Mouse (Mus musculus): Measurements from ENCODE around the gene Rbm5. TPM values are rescaled to one million over a fixed set of nuclear protein-coding genes. Genes with fewer than 3 reads are reported as not detected.

The Rbm5 gene
- polyA plus RNA-seq (2014; fragmentation: Nextera tagmentation; extraction: Ambion mirVana): 179 and 195 TPM in 2 replicates

DNA sequence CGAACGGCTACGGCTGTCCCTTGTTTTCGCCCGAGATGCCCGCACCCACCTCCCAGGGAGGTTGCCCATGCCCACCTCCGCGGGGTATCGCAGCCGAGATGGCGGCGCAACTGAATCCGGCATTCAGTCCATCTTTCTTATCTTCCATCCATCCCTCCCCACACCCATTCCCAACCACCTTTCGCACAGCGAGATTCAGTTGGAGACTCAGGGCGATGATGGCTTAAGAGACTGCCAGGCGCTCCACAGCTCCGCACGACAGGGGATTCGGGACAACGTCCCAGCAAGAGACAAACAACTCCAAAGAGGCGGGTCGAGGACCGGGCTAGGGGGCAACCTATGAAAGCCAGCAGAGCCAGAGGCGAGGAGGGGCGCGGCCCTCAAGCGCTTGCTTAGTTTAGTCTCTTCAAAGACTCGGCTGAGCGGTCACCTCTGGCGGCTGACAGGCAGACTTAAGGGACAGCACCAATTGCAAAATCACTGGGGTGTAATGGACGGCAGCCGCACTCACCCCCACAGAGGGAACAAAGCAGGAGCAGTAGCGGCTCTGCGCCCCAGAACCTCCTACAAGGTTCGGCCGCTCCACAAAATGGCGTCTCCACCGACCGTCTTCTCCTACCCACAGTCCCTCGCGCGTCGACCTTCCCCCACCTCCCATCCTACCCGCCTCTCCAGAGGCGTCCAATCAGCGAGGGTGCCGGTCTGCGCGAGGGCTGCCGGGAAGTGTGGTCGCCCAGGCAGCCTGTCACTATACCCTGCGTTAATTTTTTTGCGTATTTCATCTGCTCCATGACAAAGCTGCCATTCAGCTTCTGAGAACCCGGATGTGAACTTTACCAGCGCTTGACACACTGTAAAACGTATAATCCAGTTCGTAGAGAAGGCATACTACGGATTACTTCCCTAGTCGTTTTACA lies at the start of gene Rbm5:
Rbm5 (minus strand) TSS at position 623 of the 917 bp plus-strand sequence.
- Histone ChIP-seq H3K36me3 (ENCODE audit: control insufficient read depth, insufficient read depth, low read length) (peaks cover 24% of the 10 kb centered on the region), H3K27ac (replicated peaks; ENCODE audit: low read depth, low read length) (peak within 1 kb of the TSS; percentile 59), H3K4me1 (ENCODE audit: control insufficient read depth, insufficient read depth, low read length) (no peaks in the 10 kb centered on the region; the same call in 1 of the 2 replicates), H3K9me3 (ENCODE audit: control insufficient read depth, low read length) (no peaks in the 10 kb centered on the region), H3K4me3 (ENCODE audit: low read depth, low read length) (peak within 1 kb of the TSS; percentile 76), H3K4me2 (ENCODE audit: low read depth, severe bottlenecking) (peak within 1 kb of the TSS; percentile 60), H3K9ac (ENCODE audit: low read length) (peak within 1 kb of the TSS; percentile 92), H3K27me3 (ENCODE audit: control insufficient read depth, insufficient read depth, low read length) (no peaks in the 10 kb centered on the region)
- DNase-seq (ENCODE audit: low spot score): peak; percentile 95
- under 1% methylated on average over 60 of the region's 60 CpGs for WGBS
- ATAC-seq (ENCODE audit: insufficient number of reproducible peaks, low FRiP score, low TSS enrichment, low read depth): peak; percentile 100

DNA sequence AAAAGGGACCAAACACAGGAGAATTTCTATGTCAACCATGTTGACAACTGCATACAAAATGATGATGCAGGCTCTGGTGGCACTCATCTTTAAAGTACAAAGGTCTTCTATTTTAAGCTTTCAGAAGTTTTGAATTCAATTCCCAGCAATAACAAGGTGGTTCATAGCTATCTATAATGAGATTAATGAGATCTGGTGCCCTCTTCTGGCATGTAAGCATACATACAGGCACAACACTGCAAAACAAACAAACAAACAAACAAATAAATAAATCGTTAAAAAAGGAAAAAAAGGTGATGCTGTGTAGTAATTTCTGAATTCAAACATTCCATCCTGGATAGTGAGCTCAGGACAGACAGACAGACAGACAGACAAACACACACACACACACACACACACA lies 41.3 kb upstream of the Rbm5 start:
- Histone ChIP-seq H3K9me3 (ENCODE audit: control insufficient read depth, low read length) (no peaks in the 10 kb centered on the region), H3K36me3 (ENCODE audit: control insufficient read depth, insufficient read depth, low read length) (peaks cover 10% of the 10 kb centered on the region; the same call in 1 of the 2 replicates), H3K27me3 (ENCODE audit: control insufficient read depth, insufficient read depth, low read length) (no peaks in the 10 kb centered on the region), H3K4me3 (ENCODE audit: low read depth, low read length) (no peak overlapping the region), H3K27ac (replicated peaks; ENCODE audit: low read depth, low read length) (no peak overlapping the region), H3K4me1 (ENCODE audit: control insufficient read depth, insufficient read depth, low read length) (no peaks in the 10 kb centered on the region), H3K4me2 (ENCODE audit: low read depth, severe bottlenecking) (no peak overlapping the region), H3K9ac (ENCODE audit: low read length) (no peak overlapping the region)
- DNase-seq (ENCODE audit: low spot score) (no peak), ATAC-seq (ENCODE audit: insufficient number of reproducible peaks, low FRiP score, low TSS enrichment, low read depth) (no peak)
- WGBS: 100% methylated on average over 1 of the region's 1 CpGs

DNA sequence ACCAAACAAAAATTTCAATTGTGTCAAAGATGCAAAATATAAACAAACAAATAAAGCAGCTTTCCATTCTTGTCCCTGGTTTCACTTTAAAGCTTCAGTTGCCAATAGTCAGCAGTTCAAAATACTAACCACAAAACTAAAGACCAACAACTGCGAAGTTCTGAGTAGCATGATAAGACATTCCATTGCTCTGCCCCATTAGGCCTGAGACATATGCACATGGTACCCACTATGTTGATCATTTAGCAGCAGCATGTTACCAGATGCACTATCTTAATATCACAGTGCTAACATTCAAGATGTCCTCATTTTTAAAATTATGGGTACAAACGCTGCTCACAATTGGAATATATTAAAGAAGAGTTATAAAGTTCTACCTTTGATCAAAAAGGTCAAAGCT lies 40.2 kb upstream of the Rbm5 start:
- DNase-seq (ENCODE audit: low spot score): no peak
- Histone ChIP-seq H3K27ac (replicated peaks; ENCODE audit: low read depth, low read length) (no peak overlapping the region), H3K4me3 (ENCODE audit: low read depth, low read length) (no peak overlapping the region), H3K9ac (ENCODE audit: low read length) (no peak overlapping the region), H3K9me3 (ENCODE audit: control insufficient read depth, low read length) (no peaks in the 10 kb centered on the region), H3K4me1 (ENCODE audit: control insufficient read depth, insufficient read depth, low read length) (no peaks in the 10 kb centered on the region), H3K4me2 (ENCODE audit: low read depth, severe bottlenecking) (no peak overlapping the region), H3K27me3 (ENCODE audit: control insufficient read depth, insufficient read depth, low read length) (no peaks in the 10 kb centered on the region), H3K36me3 (ENCODE audit: control insufficient read depth, insufficient read depth, low read length) (peaks cover 6% of the 10 kb centered on the region; the same call in 1 of the 2 replicates)
- ATAC-seq (ENCODE audit: insufficient number of reproducible peaks, low FRiP score, low TSS enrichment, low read depth): no peak
- 93% methylated on average over 2 of the region's 2 CpGs for WGBS

DNA sequence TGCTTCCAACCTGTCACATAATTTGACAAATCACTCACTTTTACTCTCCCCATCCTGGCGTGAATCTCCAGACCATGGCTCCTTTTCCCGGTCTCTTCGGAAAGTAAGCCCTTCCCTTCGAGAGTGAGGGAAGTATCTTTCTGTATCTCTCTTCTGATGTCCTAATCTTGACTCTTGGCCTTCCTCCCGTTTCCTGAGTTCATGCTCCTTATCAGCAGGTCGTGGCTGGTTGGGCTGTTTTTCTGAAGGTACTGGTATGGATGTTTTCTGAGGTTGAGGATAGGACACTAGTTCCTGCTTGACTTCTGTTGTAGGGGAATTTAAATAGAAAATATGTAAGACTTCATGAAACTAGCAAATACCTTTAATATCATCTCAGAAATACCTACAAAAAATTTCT lies 20.9 kb upstream of the Rbm5 start:
- no peak for DNase-seq (ENCODE audit: low spot score)
- Histone ChIP-seq H3K9me3 (ENCODE audit: control insufficient read depth, low read length) (no peaks in the 10 kb centered on the region), H3K36me3 (ENCODE audit: control insufficient read depth, insufficient read depth, low read length) (peaks cover 13% of the 10 kb centered on the region; the same call in 1 of the 2 replicates), H3K4me3 (ENCODE audit: low read depth, low read length) (no peak overlapping the region), H3K27ac (replicated peaks; ENCODE audit: low read depth, low read length) (no peak overlapping the region), H3K27me3 (ENCODE audit: control insufficient read depth, insufficient read depth, low read length) (no peaks in the 10 kb centered on the region), H3K9ac (ENCODE audit: low read length) (no peak overlapping the region), H3K4me1 (ENCODE audit: control insufficient read depth, insufficient read depth, low read length) (no peaks in the 10 kb centered on the region), H3K4me2 (ENCODE audit: low read depth, severe bottlenecking) (no peak overlapping the region)
- no peak for ATAC-seq (ENCODE audit: insufficient number of reproducible peaks, low FRiP score, low TSS enrichment, low read depth)
- 83% methylated on average over 6 of the region's 6 CpGs for WGBS

DNA sequence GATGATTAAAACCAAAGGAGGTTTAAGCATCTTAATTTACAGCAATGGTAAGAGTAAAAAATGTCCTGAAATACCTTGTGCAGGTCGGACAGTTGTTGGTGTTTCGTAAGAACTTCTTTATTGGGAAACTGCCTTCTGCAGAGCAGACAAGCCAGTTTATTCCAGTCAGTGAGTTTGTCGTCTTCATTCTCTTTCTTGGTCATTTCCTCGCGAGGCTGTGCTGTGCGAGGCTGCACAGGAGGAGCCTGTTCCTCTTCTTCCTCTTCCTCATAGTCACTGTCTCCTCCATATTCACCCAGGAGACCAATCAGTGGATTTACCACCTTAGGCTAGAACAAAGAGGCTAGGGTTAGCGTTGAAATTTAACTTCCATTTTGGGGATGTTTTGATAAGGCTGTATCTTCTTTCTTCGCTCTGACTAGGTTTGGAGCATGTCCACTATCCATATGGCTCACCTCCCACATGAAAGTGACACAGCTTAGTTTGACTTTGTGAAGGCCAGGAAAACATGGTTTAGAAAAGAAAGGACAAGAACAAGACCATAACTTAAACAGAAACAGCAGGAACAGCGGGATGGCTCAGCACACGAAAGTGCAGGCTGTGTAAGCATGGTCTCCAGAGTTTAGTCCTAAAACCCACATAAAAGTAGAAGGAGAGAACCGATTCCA lies 11.9 kb upstream of the Rbm5 start:
- Histone ChIP-seq H3K4me3 (ENCODE audit: low read depth, low read length) (no peak overlapping the region), H3K9ac (ENCODE audit: low read length) (no peak overlapping the region), H3K27me3 (ENCODE audit: control insufficient read depth, insufficient read depth, low read length) (no peaks in the 10 kb centered on the region), H3K9me3 (ENCODE audit: control insufficient read depth, low read length) (no peaks in the 10 kb centered on the region), H3K4me1 (ENCODE audit: control insufficient read depth, insufficient read depth, low read length) (no peaks in the 10 kb centered on the region), H3K4me2 (ENCODE audit: low read depth, severe bottlenecking) (no peak overlapping the region), H3K27ac (replicated peaks; ENCODE audit: low read depth, low read length) (no peak overlapping the region), H3K36me3 (ENCODE audit: control insufficient read depth, insufficient read depth, low read length) (peaks cover 13% of the 10 kb centered on the region; the same call in 1 of the 2 replicates)
- 96% methylated on average over 11 of the region's 11 CpGs for WGBS
- DNase-seq (ENCODE audit: low spot score) (no peak), ATAC-seq (ENCODE audit: insufficient number of reproducible peaks, low FRiP score, low TSS enrichment, low read depth) (no peak)

DNA sequence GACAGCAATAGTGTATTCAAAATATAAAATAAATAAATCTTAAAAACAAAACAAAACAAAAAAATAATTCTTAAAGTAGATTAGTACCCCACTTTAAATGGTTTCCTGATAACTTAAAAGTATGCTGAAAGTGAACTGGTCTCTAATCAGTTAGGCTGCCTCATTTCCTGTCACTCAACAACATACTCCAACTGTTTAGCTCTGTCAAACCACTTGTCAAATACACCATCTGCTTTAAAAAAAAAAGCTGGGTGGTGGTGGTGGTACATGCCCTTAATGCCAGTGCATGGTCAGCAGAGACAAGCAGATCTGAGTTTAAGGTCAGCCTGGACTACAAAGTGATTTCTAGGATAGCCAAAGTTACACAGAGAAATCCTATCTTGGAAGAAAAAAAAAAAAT lies 6.0 kb upstream of the Rbm5 start:
- no peaks in the 10 kb centered on the region for H3K4me1 ChIP-seq (ENCODE audit: control insufficient read depth, insufficient read depth, low read length)
- H3K9me3 ChIP-seq (ENCODE audit: control insufficient read depth, low read length): no peaks in the 10 kb centered on the region
- H3K9ac ChIP-seq (ENCODE audit: low read length): no peak overlapping the region
- no peak overlapping the region for H3K4me2 ChIP-seq (ENCODE audit: low read depth, severe bottlenecking)
- H3K36me3 ChIP-seq (ENCODE audit: control insufficient read depth, insufficient read depth, low read length): peaks cover 10% of the 10 kb centered on the region; the same call in 1 of the 2 replicates
- no peaks in the 10 kb centered on the region for H3K27me3 ChIP-seq (ENCODE audit: control insufficient read depth, insufficient read depth, low read length)
- H3K4me3 ChIP-seq (ENCODE audit: low read depth, low read length): no peak overlapping the region
- no peak for ATAC-seq (ENCODE audit: insufficient number of reproducible peaks, low FRiP score, low TSS enrichment, low read depth)
- no peak for DNase-seq (ENCODE audit: low spot score)
- H3K27ac ChIP-seq (replicated peaks; ENCODE audit: low read depth, low read length): no peak overlapping the region

DNA sequence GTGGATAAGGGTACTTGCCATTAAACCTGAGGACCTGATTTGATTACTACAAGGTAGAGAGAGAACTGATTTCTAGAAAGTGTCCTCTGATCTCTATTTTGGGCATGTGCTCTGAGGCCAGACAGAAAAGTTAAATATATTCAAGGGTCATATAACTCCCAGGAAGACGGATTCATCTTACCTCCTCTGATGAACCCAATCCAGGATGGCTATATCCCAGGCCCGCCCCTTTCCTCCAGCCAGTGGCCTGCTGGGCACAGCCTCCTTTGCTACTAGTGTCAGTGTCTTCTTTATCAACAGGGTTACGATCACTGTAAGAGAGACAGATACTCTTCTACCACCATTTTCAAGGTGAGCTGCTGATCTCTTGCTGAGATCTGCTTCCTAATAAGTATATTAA lies 3.6 kb upstream of the Rbm5 start:
- ATAC-seq (ENCODE audit: insufficient number of reproducible peaks, low FRiP score, low TSS enrichment, low read depth) (no peak), DNase-seq (ENCODE audit: low spot score) (no peak)
- Histone ChIP-seq H3K27me3 (ENCODE audit: control insufficient read depth, insufficient read depth, low read length) (no peaks in the 10 kb centered on the region), H3K36me3 (ENCODE audit: control insufficient read depth, insufficient read depth, low read length) (peaks cover 5% of the 10 kb centered on the region; the same call in 1 of the 2 replicates), H3K4me3 (ENCODE audit: low read depth, low read length) (no peak overlapping the region), H3K4me2 (ENCODE audit: low read depth, severe bottlenecking) (no peak overlapping the region), H3K9ac (ENCODE audit: low read length) (no peak overlapping the region), H3K4me1 (ENCODE audit: control insufficient read depth, insufficient read depth, low read length) (no peaks in the 10 kb centered on the region; the same call in 1 of the 2 replicates), H3K27ac (replicated peaks; ENCODE audit: low read depth, low read length) (no peak overlapping the region), H3K9me3 (ENCODE audit: control insufficient read depth, low read length) (no peaks in the 10 kb centered on the region)
- 89% methylated on average over 3 of the region's 3 CpGs for WGBS

DNA sequence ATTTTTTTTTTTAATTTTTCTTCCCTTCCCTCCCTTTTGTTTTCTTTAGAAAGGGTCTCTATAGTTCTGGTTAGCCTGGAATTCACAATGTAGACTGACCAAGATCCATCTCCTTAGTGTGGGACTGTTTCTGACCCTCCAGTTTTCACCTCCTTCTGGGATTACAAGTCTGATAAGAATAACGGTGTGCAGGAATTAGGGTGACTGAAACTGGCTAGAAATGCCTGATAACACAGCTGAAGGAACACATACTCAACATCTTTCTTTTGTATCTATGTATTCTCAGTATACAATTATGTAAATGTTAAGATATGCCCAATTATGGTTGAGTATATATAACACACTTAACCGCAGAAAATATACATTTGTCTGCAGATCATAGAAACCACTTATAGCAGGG lies 986 bp upstream of the Rbm5 start:
- ATAC-seq (ENCODE audit: insufficient number of reproducible peaks, low FRiP score, low TSS enrichment, low read depth) (no peak), DNase-seq (ENCODE audit: low spot score) (no peak)
- no peaks in the 10 kb centered on the region for H3K27me3 ChIP-seq (ENCODE audit: control insufficient read depth, insufficient read depth, low read length)
- H3K9ac ChIP-seq (ENCODE audit: low read length): no peak overlapping the region
- H3K4me3 ChIP-seq (ENCODE audit: low read depth, low read length): no peak overlapping the region
- no peak overlapping the region for H3K4me2 ChIP-seq (ENCODE audit: low read depth, severe bottlenecking)
- H3K27ac ChIP-seq (replicated peaks; ENCODE audit: low read depth, low read length): no peak overlapping the region
- H3K9me3 ChIP-seq (ENCODE audit: control insufficient read depth, low read length): no peaks in the 10 kb centered on the region
- 81% methylated on average over 2 of the region's 2 CpGs for WGBS
- peaks cover 19% of the 10 kb centered on the region; the same call in 1 of the 2 replicates for H3K36me3 ChIP-seq (ENCODE audit: control insufficient read depth, insufficient read depth, low read length)
- H3K4me1 ChIP-seq (ENCODE audit: control insufficient read depth, insufficient read depth, low read length): no peaks in the 10 kb centered on the region; the same call in 1 of the 2 replicates

All from limb, embryonic 11.5 days (tissue).